Mouse (Mus musculus) left cerebral cortex, adult 2 months (tissue): ENCODE results near the gene Anapc16. TPM values are rescaled to one million over a fixed set of nuclear protein-coding genes. Genes with fewer than 3 reads are reported as not detected.

Experiments used
- DNase-seq, 2 experiments: peaks; one replicate each; pipeline ENCODE4 v3.0.0; 2021 to 2022; ENCODE audit warnings: low spot score in 2 of 2, mixed read lengths in 1 of 2; ENCODE audit errors: extremely low spot score in 1 of 2
- H3K27ac ChIP-seq: fragments of 200-600 bp; 2 replicates; pipeline ENCODE4 v1.8.1; 2022
- H3K4me3 ChIP-seq: fragments of 200-600 bp; 2 replicates; pipeline ENCODE4 v1.8.1; 2022
- CTCF ChIP-seq: fragments of 200-600 bp; IDR thresholded peaks from 2 replicates; pipeline ENCODE4 v1.8.1; 2022; ENCODE audit warnings: antibody characterized with exemption, mild to moderate bottlenecking, moderate library complexity
- intact Hi-C: fragments of 180-260 bp; cut with DNase I; formaldehyde crosslinking; loops from one replicate; pipeline ENCODE4 v1.15.1; 2025
- long read RNA-seq, 2 experiments: library from polyadenylated mRNA; stranded (forward); transcript quantifications; one replicate each; pipeline ENCODE4 v2.0.0; 2021; ENCODE audit warnings: borderline mapping rate in 2 of 2
- total RNA-seq, 2 experiments: library from RNA; stranded (reverse); gene quantifications; 2 replicates each; pipeline ENCODE4 v1.2.3; 2021

Gene Anapc16
- total RNA-seq: 10 to 100 TPM; 61.5 to 68.6 TPM
- long read RNA-seq, experiment 1, transcript Anapc16-204 (4 exons, 1,852 nt): major isoform, 36 of 48 reads
- long read RNA-seq, experiment 1, partial matches to known transcripts: 1 of 48 reads
- long read RNA-seq, experiment 1, other reads (novel, unspliced or antisense): 4 of 48 reads
- long read RNA-seq, experiment 2, transcript Anapc16-204 (4 exons, 1,852 nt): major isoform, 21 of 28 reads
- long read RNA-seq, experiment 2, partial matches to known transcripts: 1 of 28 reads
- long read RNA-seq, experiment 2, other reads (novel, unspliced or antisense): 3 of 28 reads

- Histone ChIP-seq H3K27ac (peak within 1 kb of the TSS; percentile 99), H3K4me3 (peak within 1 kb of the TSS; percentile 81)
- peak; percentile 97 for DNase-seq
- no peak for TF ChIP-seq CTCF
- intact Hi-C loops: loop anchor here (1.0 to 2.0 kb wide), 4 partner anchors 51 to 242 kb away; partner anchors contain the start of genes Ddit4 and Spock2
Observed at GRCm38 (mm10) chr10:60002673-60003212, at the start of gene Anapc16, which contains the start of gene Ascc1. TSS of gene Anapc16 (minus strand) at chr10:60003135. TSS of gene Ascc1 (plus strand) at chr10:60002805.

GRCm38 (mm10) chr10:60050581-60050980, 47.6 kb upstream of the Anapc16 start:
- no peak for TF ChIP-seq CTCF
- no peak for DNase-seq
- Histone ChIP-seq H3K27ac (no peak overlapping the region), H3K4me3 (no peak overlapping the region)
- intact Hi-C loops: no loop called here

GRCm38 (mm10) chr10:60046696-60047095, 43.8 kb upstream of the Anapc16 start:
- no peak overlapping the region for H3K4me3 ChIP-seq
- intact Hi-C loops: no loop called here
- no peak overlapping the region for H3K27ac ChIP-seq
- DNase-seq: peak in 1 of 2 experiments; percentile 39
- TF ChIP-seq CTCF: no peak

- intact Hi-C loops: no loop called here
- TF ChIP-seq CTCF: no peak
- no peak overlapping the region for H3K27ac ChIP-seq
- H3K4me3 ChIP-seq: no peak overlapping the region
- DNase-seq: no peak
Observed at GRCm38 (mm10) chr10:60042350-60042922, 39.5 kb upstream of the Anapc16 start.

GRCm38 (mm10) chr10:60035744-60036143, 32.8 kb upstream of the Anapc16 start:
- H3K27ac ChIP-seq: no peak overlapping the region
- no peak for TF ChIP-seq CTCF
- intact Hi-C loops: no loop called here
- H3K4me3 ChIP-seq: no peak overlapping the region
- DNase-seq: no peak

- intact Hi-C loops: no loop called here
- no peak overlapping the region for H3K27ac ChIP-seq
- TF ChIP-seq CTCF: no peak
- no peak overlapping the region for H3K4me3 ChIP-seq
- no peak for DNase-seq
Observed at GRCm38 (mm10) chr10:60034621-60035020, 31.7 kb upstream of the Anapc16 start.

- H3K4me3 ChIP-seq: no peak overlapping the region
- H3K27ac ChIP-seq: no peak overlapping the region
- no peak for TF ChIP-seq CTCF
- intact Hi-C loops: no loop called here
- no peak for DNase-seq
Observed at GRCm38 (mm10) chr10:60033064-60033463, 30.1 kb upstream of the Anapc16 start.

GRCm38 (mm10) chr10:60032622-60033021, 29.7 kb upstream of the Anapc16 start:
- DNase-seq: no peak
- TF ChIP-seq CTCF: no peak
- H3K27ac ChIP-seq: no peak overlapping the region
- intact Hi-C loops: no loop called here
- no peak overlapping the region for H3K4me3 ChIP-seq

GRCm38 (mm10) chr10:60031985-60032384, 29.1 kb upstream of the Anapc16 start:
- intact Hi-C loops: no loop called here
- Histone ChIP-seq H3K4me3 (no peak overlapping the region), H3K27ac (no peak overlapping the region)
- no peak for TF ChIP-seq CTCF
- DNase-seq: no peak

- no peak for DNase-seq
- intact Hi-C loops: no loop called here
- Histone ChIP-seq H3K27ac (no peak overlapping the region), H3K4me3 (no peak overlapping the region)
- TF ChIP-seq CTCF: no peak
Observed at GRCm38 (mm10) chr10:60031562-60031961, 28.6 kb upstream of the Anapc16 start.

GRCm38 (mm10) chr10:60029387-60029786, 26.5 kb upstream of the Anapc16 start:
- Histone ChIP-seq H3K27ac (no peak overlapping the region), H3K4me3 (no peak overlapping the region)
- no peak for TF ChIP-seq CTCF
- DNase-seq: no peak
- intact Hi-C loops: no loop called here

- no peak for TF ChIP-seq CTCF
- no peak for DNase-seq
- no peak overlapping the region for H3K4me3 ChIP-seq
- intact Hi-C loops: no loop called here
- no peak overlapping the region for H3K27ac ChIP-seq
Observed at GRCm38 (mm10) chr10:60028979-60029378, 26.0 kb upstream of the Anapc16 start.
